Mouse (Mus musculus) gastrocnemius, postnatal 10 days (tissue): ENCODE results near the gene Ech1. TPM values are rescaled to one million over a fixed set of nuclear protein-coding genes. Genes with fewer than 3 reads are reported as not detected.

Experiments
- DNase-seq: peaks from one replicate; pipeline ENCODE4 v3.0.0; 2021; ENCODE audit warnings: mixed read lengths
- total RNA-seq, 2 experiments: library from RNA; stranded (reverse); gene quantifications; 2 replicates each; pipeline ENCODE4 v1.2.3; 2021

Ech1 gene
- total RNA-seq, 2 experiments from 2014 or later: 182 to 227 TPM

DNA sequence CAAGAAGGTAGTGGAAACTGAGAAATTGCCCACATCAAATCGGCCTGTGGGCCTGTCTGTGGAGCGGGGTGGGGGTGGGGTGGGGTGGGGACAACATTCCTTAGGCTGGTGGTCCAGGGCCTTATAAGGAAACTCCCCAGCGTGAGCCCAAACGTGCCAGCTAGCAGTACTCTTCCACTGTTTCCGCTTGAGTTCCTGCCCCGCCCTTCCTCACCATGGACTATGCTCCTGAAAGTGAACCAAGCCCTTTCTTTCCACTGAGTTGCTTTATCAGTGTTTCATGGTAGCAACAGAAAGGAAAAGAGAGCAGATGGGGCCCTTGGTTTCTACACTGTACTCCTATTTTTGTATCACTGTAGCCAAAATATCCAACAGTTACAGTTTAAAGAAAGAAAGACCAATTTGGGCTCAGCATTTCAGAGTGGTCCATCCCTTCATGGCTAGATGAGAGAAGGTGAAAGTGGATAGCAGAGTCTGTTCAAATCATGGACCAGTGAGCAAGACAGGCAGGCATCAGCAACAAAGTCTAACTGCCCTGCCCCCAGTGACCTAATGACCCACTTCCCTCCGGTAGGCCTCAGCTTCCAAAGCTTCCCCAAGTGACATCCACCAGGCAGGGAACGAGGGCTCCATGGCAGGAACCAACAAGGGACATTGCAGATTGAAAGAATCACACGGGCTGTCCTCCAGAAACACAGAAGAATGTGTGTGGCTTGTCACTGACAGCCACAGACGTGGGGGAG lies 22.0 kb upstream of the Ech1 start:
- DNase-seq: no peak

GRCm38 (mm10) chr7:28803756-28804155 lies 21.3 kb upstream of the Ech1 start:
- no peak for DNase-seq

DNA sequence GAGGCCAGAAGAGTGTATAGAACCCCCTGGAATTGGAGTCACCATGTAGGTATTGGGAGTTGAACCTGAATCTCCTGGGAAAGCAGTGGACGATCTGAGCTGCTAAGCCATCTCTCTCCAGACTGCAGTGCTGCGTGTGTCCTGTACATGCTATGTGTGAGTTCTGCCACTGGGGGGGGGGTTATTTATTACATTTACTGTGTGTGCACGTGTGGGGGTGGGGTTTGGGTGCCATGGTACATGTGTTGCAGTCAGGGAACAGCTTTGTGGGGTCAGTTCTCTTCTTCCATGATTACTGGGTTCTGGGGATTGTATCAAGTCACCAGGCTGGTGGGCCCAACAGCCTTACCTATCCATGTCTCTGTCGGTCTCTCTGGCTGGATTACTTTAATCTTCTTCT lies 18.1 kb upstream of the Ech1 start:
- DNase-seq: no peak

DNA sequence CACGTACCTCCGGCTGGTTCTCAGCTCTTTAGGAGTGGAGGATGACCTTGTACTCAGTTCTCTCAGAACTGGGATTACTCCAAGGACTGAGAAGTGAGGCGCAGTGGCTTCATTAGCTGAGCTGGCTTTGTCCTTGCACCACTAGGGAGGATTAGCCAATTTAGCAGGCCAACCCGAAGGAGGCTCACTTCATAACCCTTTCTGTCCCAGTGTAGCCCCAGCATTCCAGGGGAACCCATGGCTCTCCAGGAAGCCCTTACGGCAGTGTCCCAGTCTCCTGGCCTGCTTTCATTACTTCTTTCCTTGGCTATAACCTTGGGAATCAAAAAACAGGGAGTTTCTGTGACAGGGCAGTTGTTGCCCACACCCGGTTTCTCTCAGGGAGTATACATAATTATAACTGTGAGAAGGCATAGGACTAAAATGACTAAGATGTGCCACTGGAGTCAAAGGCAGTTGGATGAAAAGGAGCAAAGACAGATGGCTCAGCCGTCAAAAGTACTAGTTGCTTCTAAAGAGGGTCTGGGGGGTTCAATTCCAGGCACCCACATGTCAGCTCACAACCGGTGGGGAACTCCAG lies 17.3 kb upstream of the Ech1 start:
- no peak for DNase-seq

DNA sequence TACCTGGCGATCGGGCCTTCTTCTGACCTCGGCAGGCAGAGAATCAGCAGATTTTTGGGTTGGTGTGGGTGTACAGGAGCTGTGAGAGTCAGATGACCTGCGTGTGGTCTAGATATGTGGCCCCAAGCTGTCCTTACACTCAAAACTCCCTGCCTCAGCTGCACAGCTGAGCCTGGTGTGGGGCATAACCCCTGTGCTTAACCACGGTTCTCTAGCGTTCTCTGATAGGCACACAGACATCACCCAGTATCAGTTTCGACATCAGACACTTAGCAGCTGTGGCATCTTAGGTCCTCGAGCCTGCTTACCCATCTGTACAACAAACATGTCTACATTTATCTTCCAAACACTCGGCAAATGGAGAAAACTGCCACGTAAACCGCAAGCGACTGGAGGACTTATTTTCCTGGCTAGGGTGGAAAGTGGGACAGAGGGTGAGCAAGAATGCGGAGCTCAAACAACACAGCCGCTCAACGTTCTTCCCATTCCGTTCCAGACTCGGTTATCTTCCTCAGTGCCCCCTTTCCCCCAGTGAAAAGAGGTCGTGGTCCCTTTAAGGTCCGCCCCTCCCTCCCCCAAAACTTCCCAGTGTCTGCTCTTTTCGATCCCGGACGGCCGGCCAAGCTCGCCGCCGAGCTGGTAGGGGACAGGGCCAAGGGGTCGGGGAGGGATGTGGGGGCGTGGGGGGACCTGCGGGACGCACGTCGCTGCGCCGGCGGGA lies 16.6 kb upstream of the Ech1 start, which contains the start of gene Hnrnpl:
Gene Hnrnpl (plus strand): TSS at position 321 of the 721 bp plus-strand sequence.
- no peak for DNase-seq

- DNase-seq: peak; percentile 98
These were observed 16.0 kb upstream of the Ech1 start for GRCm38 (mm10) chr7:28808957-28809393.

DNA sequence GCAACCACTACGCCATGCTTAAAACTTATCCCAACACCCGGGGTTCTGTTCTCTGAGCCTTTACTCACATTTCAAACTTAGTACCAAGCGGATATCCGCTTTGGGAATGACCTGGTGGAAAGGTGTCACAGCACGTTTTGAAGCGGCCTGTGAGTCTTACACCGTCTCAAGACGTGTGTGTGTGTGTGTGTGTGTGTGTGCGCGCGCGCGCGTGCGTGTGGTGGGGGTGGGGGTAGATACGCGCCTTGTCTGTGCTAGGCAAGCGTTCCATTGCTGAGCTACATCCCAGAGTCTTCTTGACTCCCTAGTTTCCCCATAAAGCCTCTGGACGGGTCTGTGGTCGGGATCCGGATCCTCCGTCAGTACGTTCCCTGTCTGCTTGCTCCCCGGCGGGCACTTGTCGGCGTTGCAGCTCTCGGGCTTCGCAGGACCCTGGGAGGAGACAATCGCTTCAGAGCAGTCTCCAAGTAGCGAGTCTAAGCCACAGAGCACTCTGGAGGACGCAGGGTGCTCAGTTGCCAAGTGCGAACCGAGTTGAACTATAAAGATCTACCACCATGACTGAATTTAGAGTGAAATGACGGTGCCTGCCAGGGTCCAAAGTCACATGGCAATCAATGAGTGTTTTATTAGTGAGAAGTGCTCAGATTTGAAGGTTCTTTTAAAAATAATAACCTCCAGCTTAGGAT lies 15.5 kb upstream of the Ech1 start:
- DNase-seq: peak; percentile 68

- DNase-seq: peak; percentile 98
These were observed 14.6 kb upstream of the Ech1 start for GRCm38 (mm10) chr7:28810107-28811066.

GRCm38 (mm10) chr7:28811228-28811627 lies 13.8 kb upstream of the Ech1 start:
- peak; percentile 97 for DNase-seq

DNA sequence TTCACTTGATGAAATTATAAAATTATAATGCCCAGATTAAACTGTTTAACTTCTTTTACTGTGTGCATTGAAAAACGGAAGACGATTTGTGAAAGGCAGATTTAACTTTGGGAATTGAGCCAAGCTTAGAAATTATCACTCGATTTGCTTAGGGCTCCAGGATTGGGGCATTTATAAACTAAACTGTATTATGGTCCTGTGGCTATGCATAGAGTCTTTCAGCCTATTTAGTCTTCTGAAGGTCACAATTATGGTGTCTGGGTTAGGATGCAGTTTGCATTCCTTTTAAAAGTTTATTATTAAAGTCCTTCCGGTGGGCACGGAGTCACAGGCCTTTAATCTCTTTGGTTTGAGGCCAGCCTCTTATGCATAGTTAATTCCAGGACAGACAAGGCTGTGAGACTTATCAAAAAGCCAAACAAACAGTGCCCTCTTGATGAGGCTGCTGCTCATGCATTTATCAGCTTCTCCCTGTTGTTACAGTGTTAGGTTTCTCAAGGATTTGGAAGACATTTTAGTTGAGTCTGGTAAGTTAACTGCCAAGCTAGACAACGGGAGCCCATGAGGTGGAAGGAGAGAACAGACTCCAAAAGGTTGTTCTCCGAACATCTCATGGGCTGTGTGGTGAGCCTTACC lies 13.3 kb upstream of the Ech1 start:
- DNase-seq: no peak

DNA sequence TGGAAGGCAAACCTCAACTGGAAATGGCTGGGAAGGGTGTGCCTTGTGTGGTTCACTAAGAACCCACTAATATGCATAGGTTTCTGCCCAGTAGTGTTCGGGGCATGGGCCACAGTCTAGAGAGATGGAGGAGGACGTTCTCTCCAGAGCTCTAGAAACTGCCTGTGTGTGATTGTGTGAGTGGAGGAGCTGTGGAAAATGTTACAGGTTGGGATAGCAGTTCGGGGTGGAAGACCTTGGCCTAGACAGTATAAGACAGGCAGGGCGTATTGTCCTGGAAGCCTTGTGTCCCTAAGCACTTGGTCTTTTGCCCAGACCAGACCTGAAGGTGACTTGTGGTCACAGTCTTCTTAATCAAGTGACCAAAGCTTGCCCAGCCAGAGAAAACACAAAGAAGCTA lies 12.6 kb upstream of the Ech1 start:
- DNase-seq: no peak

DNA sequence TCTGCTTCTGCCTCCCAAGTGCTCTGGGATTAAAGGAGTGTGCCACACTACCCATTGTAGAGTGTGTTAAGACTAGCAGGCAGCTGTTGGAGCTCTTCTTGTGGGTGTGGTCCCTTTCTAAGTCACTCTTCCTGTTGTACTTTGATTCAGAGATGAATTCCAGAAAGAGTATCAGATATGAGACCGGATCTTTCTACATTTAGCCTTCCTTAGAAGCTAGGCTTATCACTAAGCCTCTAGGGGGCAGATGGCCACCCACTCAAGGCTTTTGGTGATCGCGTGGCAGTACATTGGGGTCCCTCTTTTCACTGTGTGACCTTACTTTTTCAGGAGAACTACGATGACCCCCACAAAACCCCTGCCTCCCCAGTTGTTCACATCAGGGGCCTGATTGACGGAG lies 12.1 kb upstream of the Ech1 start:
- no peak for DNase-seq

- DNase-seq: no peak
These were observed 10.5 kb upstream of the Ech1 start for GRCm38 (mm10) chr7:28814306-28815034.

DNA sequence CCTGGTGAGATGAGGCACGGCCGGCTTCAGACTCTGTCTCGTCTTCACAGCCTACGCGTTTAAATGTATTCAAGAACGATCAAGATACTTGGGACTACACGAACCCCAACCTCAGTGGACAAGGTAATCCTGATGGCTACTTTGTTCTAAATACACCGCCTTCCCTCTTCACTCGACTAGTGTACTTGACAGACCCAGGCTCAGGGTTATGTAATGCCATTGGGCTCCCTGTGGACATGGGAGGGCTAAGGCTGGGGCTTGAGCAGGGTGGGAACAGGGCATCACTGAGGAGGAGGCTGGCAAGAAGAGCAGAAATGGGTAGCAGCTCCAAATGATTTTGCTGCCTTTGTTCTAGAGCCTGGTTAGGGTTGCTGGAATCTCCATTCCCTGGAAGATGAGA lies 9.8 kb upstream of the Ech1 start:
- no peak for DNase-seq

GRCm38 (mm10) chr7:28816201-28816600 lies 8.8 kb upstream of the Ech1 start:
- DNase-seq: no peak

DNA sequence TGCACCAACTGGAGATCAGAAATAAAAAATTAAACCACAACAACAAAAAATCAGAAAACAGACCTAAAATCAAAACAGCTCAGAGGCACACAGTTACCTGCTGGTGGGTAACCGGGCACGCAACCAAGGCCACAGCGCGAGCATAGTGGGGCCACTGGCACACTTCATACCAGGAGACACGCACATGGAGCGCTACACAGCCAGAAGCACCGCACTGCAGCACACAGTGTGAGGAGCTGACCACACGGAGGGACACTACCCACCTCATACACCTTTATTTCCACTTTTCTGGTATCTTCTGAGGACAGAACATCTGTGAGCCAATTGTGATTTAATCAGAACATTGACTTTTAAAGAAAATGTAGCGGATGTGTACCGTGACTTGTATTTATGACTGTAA lies 8.1 kb upstream of the Ech1 start:
- DNase-seq: no peak

- no peak for DNase-seq
These were observed 7.5 kb upstream of the Ech1 start for GRCm38 (mm10) chr7:28817524-28817923.

- DNase-seq: no peak
These were observed 7.1 kb upstream of the Ech1 start for GRCm38 (mm10) chr7:28817957-28818356.

DNA sequence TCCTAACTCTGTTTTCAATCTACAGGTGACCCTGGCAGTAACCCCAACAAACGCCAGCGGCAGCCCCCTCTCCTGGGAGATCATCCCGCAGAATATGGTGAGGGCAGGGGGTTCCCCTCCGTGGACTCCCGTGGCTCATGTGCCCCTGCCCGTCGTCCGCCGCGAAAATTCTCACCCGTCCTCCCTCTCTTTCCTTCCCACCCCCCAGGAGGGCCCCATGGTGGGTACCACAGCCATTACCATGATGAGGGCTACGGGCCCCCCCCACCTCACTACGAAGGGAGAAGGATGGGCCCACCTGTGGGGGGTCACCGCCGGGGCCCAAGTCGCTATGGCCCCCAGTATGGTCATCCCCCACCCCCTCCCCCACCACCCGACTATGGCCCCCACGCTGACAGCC lies 6.6 kb upstream of the Ech1 start:
- no peak for DNase-seq

DNA sequence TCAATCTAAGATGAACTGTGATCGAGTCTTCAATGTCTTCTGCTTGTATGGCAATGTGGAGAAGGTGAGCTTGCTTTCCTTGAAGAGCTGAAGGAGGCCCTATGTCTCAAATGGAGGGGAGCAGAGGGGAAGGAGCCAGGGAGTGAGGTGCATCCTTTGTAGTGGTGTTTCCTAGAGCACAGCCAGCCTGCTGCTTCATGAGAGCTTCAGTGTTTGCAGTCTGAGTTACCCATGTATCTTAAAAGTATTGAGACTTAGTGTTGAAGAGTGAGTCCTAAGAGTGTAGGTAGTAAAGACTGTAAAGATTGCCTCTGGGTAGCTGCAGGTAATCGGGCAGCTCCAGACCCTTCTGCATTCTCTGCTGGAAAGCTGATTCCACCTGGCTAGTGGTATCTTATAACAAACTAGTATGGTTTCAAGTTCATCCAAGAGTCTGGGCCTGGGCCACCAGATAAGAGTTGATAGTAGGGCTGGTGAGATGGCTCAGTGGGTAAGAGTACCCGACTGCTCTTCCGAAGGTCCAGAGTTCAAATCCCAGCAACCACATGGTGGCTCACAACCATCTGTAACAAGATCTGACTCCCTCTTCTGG lies 6.1 kb upstream of the Ech1 start:
- DNase-seq: no peak
